Mouse (Mus musculus) forebrain, embryonic 12.5 days (tissue): ENCODE results near the gene Oxct2b. TPM values are rescaled to one million over a fixed set of nuclear protein-coding genes. Genes with fewer than 3 reads are reported as not detected.
A peak's percentile ranks its signal among the peaks of the same experiment; 100 is the strongest.

Experiments used
- ATAC-seq: fragments of 200-750 bp; cut with Nextera tagmentation; 2 replicates; pipeline ENCODE4 v1.8.0; 2017; ENCODE audit warnings: moderate TSS enrichment; ENCODE audit not compliant: low FRiP score
- H3K27ac ChIP-seq: fragments of 300-500 bp; sonication (generic); 2 replicates; pipeline ENCODE4 v1.5.1; 2016; ENCODE audit warnings: mild to moderate bottlenecking
- H3K27me3 ChIP-seq: fragments of 300-500 bp; sonication (generic); 2 replicates; pipeline ENCODE4 v1.6.1; 2016; ENCODE audit warnings: mild to moderate bottlenecking
- H3K36me3 ChIP-seq: fragments of 300-500 bp; sonication (generic); replicated peaks from 2 replicates; pipeline ENCODE4 v1.6.1; 2016; ENCODE audit warnings: mild to moderate bottlenecking
- H3K4me1 ChIP-seq: fragments of 300-500 bp; sonication (generic); 2 replicates; pipeline ENCODE4 v1.6.1; 2016
- H3K4me2 ChIP-seq: fragments of 300-500 bp; sonication (generic); 2 replicates; pipeline ENCODE4 v1.6.1; 2016; ENCODE audit warnings: mild to moderate bottlenecking, moderate library complexity
- H3K4me3 ChIP-seq: fragments of 300-500 bp; sonication (generic); replicated peaks from 2 replicates; pipeline ENCODE4 v1.5.1; 2016; ENCODE audit warnings: mild to moderate bottlenecking
- H3K9ac ChIP-seq: fragments of 300-500 bp; sonication (generic); 2 replicates; pipeline ENCODE4 v1.6.1; 2016; ENCODE audit warnings: mild to moderate bottlenecking
- H3K9me3 ChIP-seq: fragments of 300-500 bp; sonication (generic); 2 replicates; pipeline ENCODE4 v1.6.1; 2016
- WGBS: fragments of 180-500 bp; shearing (Covaris S2); methylation state at CpG from one replicate; pipeline ENCODE4 v1.1.7; 2016; 5-methylcytosine and 5-hydroxymethylcytosine counted together
- polyA plus RNA-seq: library from polyadenylated mRNA; unstranded; fragments of >200 nt; fragmentation: Nextera tagmentation; extraction: Ambion mirVana; gene quantifications from 2 replicates; pipeline ENCODE4 v1.2.1, GENCODE M21; 2016

Oxct2b gene
- polyA plus RNA-seq, 1 experiment from 2014 or later, result 0.17 TPM

DNA sequence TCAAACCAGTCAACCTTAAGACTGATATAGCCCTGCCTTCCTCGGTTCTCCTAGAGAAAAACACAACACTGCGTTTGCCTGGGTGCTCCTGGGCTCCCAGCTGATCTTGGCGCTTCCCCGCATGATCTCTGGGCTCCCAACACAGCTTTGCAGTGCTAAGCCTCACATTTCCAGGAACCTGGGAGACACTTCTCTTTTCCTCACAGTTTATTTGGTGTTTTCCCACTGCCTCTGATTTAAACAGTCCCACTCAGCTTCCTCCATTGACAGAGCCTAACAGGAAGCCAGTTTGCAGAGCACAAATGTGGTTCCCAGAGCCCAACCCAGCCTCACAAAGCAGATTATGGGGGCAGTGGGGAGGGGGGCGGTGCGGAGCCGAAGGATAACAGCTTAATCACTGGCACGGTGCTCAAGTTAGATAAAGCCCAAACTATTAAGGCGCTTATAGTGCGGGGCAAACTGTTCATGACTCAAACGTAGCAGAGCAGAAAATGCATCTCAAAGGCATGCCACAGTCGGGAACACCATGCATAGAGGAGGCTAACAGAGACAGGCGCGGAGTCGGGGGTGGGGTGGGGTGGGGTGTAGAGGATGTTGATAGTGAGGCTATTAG is 46.3 kb downstream of the Oxct2b start:
- ATAC-seq, result no peak
- H3K4me3 ChIP-seq, result peak overlapping the region; percentile 9; the same call in 1 of the 2 replicates

DNA sequence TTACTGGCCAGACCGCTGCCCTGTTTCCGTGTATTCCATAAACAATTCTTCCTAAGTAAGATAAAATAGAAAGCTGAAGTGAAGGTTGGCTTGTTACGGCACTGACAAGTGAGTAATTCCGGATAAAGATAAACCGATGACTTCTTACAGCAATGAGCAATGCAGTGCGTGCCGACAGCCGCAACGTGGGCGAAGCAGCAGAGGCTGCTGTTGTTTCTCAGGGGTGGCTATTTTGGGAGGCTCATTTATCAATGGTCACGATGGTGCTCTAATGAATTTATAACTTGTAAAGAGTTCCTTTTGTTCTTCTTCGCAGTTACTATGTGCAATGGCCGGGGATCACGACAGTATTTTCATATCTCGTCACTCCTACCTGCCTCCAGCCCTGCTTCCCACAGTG is 48.1 kb downstream of the Oxct2b start:
- Histone ChIP-seq H3K9ac (no peak overlapping the region), H3K36me3 (no peaks in the 10 kb centered on the region), H3K27me3 (peaks cover 10% of the 10 kb centered on the region), H3K4me2 (no peak overlapping the region), H3K9me3 (no peaks in the 10 kb centered on the region), H3K27ac (no peak overlapping the region), H3K4me1 (peaks cover 11% of the 10 kb centered on the region), H3K4me3 (no peak overlapping the region)
- no peak for ATAC-seq
- 91% methylated on average over 15 of the region's 15 CpGs for WGBS

More for the DNA sequence above, 46.3 kb downstream of the Oxct2b start:
- peaks cover 11% of the 10 kb centered on the region for H3K4me1 ChIP-seq
- H3K36me3 ChIP-seq, result no peaks in the 10 kb centered on the region
- WGBS, result 9% methylated on average over 15 of the region's 15 CpGs
- H3K27me3 ChIP-seq, result peaks cover 10% of the 10 kb centered on the region
- peak overlapping the region; percentile 33 for H3K4me2 ChIP-seq
- no peaks in the 10 kb centered on the region for H3K9me3 ChIP-seq
- H3K27ac ChIP-seq, result no peak overlapping the region
- peak overlapping the region; percentile 21; the same call in 1 of the 2 replicates for H3K9ac ChIP-seq

Other genes starting within 250 kb of the Oxct2b start
- gene Cap1, start 230.2 kb upstream of the Oxct2b start, polyA plus RNA-seq, result 28.1 and 44.4 TPM in 2 replicates
- 21.7 TPM in 2 replicates for gene Mfsd2a, start 155.1 kb upstream of the Oxct2b start, polyA plus RNA-seq
- 84.0 and 84.3 TPM in 2 replicates for gene Mycl, start 120.6 kb upstream of the Oxct2b start, polyA plus RNA-seq
- gene Trit1, start 99.7 kb upstream of the Oxct2b start, polyA plus RNA-seq, result 29.3 and 29.7 TPM in 2 replicates
- 0.17 and 0.24 TPM in 2 replicates for gene Bmp8b, start 11.1 kb upstream of the Oxct2b start, polyA plus RNA-seq
- gene Ppie, start 23.7 kb downstream of the Oxct2b start, polyA plus RNA-seq, result 103 and 109 TPM in 2 replicates
- 2.5 and 2.6 TPM in 2 replicates for gene Hpcal4, start 67.0 kb downstream of the Oxct2b start, polyA plus RNA-seq
- not detected in 2 replicates for gene Nt5c1a, start 85.2 kb downstream of the Oxct2b start, polyA plus RNA-seq
- gene Heyl, start 117.3 kb downstream of the Oxct2b start, polyA plus RNA-seq, result 5.1 and 5.9 TPM in 2 replicates
- 35.5 and 36.0 TPM in 2 replicates for gene Pabpc4, start 146.1 kb downstream of the Oxct2b start, polyA plus RNA-seq
- not detected in 2 replicates for gene Oxct2a, start 207.4 kb downstream of the Oxct2b start, polyA plus RNA-seq
- 0.29 TPM in 1 of 2 replicates, not detected in the other for gene Bmp8a, start 227.0 kb downstream of the Oxct2b start, polyA plus RNA-seq